Mouse (Mus musculus): Measurements from ENCODE around the gene Tnfaip8l2.
"Not testable (repeated sequence)": the region's sequence is repeated elsewhere in the genome, so short reads cannot be mapped to it uniquely, and the experiment has no call there.

The Tnfaip8l2 gene

GRCm38 (mm10) chr3:95159987-95160963 is 18.1 kb upstream of the Tnfaip8l2 start, which contains the start of gene Sema6c:
TSS of gene Sema6c (plus strand) at chr3:95160457.
- DNase-seq (ENCODE audit: low read depth, low spot score), result peak; percentile 84

GRCm38 (mm10) chr3:95159511-95159986 is 17.4 kb upstream of the Tnfaip8l2 start:
- DNase-seq (ENCODE audit: low read depth, low spot score), result no peak

GRCm38 (mm10) chr3:95153874-95154273 is 11.7 kb upstream of the Tnfaip8l2 start:
- peak; percentile 81 for DNase-seq (ENCODE audit: low read depth, low spot score)

DNA sequence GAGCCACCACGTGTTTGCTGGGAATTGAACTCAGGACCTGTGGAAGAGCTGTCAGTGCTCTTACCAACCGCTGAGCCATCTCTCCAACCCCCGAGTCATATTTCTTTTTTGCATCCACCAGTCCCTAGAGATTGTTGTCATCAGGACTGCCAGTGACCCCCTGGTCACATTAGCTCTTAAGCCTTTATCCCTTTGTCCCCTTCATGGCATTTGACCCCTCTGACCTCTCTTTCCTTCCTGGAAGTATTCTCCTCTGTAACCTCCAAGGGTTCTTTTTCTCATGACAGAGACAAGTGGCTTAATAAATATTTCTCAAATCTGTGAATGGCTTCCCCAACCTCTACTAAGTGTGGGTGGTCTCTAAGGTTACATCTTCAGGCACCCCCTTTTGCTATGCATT is 5.8 kb upstream of the Tnfaip8l2 start:
- no peak for DNase-seq (ENCODE audit: low read depth, low spot score)

GRCm38 (mm10) chr3:95142617-95143011 is 454 bp upstream of the Tnfaip8l2 start:
- peak; percentile 80 for DNase-seq (ENCODE audit: low read depth, low spot score)

DNA sequence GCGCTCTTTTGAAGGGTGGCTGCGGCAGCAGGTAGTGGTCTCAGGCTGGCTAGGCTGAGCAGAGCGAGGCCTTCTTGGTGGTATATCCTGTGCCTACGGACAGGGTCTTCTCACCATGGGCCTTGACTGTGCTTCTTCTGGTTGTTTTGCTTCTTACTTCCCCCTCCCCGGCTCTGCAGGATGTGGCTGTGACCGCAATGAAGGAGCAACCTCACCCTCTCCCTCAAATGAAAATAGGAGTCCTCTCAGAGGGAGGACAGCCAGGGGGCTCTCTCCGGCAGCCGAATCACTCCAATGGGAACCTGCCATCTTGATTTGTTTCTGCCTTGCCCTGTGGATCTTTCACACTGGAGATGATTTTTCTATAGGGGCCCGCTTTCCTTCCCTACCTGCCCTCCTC is 686 bp downstream of the Tnfaip8l2 start:
- DNase-seq (ENCODE audit: low read depth, low spot score), result no peak

GRCm38 (mm10) chr3:95140795-95141194 is 1.4 kb downstream of the Tnfaip8l2 start:
- DNase-seq (ENCODE audit: low read depth, low spot score), result no peak

- DNase-seq (ENCODE audit: low read depth, low spot score), result peak; percentile 63
These were observed 1.9 kb downstream of the Tnfaip8l2 start for GRCm38 (mm10) chr3:95140289-95140595.

GRCm38 (mm10) chr3:95139586-95140288 is 2.4 kb downstream of the Tnfaip8l2 start:
- peak; percentile 80 for DNase-seq (ENCODE audit: low read depth, low spot score)

- no peak for DNase-seq (ENCODE audit: low read depth, low spot score)
These were observed 5.8 kb downstream of the Tnfaip8l2 start for GRCm38 (mm10) chr3:95136336-95136735.

DNA sequence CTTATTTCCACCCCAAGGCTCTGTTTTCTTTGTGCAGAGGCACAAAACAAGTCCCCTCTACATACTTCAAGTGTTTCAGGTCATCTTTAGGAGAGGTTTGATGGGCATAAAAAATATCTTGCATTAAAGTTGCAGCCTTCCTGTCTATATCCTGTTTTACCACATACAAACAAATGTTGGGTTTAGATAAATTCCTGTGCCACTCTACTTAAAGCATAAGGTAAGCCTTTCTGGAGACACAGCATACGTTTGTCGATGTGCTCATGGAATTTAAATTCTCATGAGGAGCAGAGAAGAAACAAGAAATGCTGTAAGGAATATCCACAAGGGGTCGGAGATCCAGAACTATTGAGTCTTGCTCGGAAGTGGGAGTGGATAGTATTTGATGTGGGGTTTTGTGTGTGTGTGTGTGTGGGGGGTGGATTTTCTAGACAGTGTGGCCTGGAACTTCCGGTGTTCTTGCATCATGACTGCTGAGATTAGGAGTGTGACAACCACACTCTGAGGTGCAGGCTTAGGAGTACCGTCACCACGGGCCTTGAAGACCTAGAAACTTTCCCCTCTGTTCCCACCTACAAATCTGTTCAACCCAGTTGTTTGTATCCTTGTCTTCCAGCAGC is 6.6 kb downstream of the Tnfaip8l2 start:
- DNase-seq (ENCODE audit: low read depth, low spot score), result no peak

DNA sequence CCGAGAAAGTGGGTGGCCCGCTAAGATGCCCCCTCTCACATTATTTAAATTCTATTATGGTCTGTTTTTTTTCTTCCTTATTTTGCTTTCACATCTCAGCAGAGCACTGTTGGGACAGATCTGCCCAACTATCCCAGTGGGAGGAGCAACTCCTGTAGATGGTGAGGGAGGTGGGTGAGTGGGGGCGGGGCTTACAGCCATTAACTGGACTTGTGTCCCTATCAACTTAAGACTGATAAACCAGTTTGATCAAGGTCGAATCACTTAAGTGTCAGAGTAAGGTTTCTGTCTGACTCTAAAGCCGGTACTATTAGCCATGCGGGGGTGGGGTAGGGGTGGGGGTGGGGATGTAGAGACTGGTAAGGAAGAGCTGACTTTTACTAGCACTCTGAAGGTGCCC is 7.1 kb downstream of the Tnfaip8l2 start:
- DNase-seq (ENCODE audit: low read depth, low spot score), result peak; percentile 84

DNA sequence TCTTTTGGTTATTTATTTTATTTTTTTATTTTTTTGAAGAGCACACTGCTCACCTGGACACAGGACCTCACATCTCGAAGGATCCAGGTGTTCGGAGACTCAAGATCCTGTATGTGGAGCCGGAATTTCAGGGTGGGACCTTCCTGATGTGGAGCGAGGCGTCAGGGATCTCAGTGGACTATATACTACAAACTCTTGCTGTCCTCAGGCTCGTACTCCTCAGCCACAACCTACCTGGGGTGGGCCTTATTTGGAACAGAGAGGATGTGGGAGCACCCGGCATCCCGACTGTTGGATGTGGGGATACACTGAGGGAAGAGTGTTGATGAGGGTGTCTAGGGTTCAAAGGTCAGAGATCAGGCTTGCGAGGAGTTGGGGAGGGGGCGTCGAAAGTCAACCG is 8.0 kb downstream of the Tnfaip8l2 start:
- DNase-seq (ENCODE audit: low read depth, low spot score), result not testable (repeated sequence)

DNA sequence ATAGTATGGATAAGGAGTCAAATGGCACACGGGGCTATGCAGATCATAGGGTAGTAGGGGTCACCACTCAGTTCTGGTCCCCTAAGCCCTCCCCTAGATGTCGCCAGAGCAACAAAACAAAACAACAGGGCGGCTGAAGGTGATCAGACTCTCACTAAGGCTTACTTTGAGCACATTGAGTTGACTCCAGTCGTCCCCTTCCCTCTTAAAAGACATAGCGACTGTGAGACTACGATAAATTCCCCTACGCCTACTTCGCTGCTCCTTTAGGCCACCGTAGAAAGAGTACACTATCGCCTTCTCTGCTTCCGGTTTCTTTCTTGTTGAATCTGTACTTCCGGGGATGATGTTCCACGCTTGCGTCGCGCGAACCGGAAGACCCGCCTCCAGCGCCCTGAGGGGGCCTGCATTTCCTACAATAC is 8.5 kb downstream of the Tnfaip8l2 start, which contains the start of the genes Scnm1 and Lysmd1:
Gene Scnm1, minus strand, starts transcription at position 332 of the 422 bp plus-strand sequence.
Gene Lysmd1, plus strand, starts transcription at position 409 of the 422 bp plus-strand sequence.
- DNase-seq (ENCODE audit: low read depth, low spot score), result peak; percentile 95

- no peak for DNase-seq (ENCODE audit: low read depth, low spot score)
These were observed 9.0 kb downstream of the Tnfaip8l2 start for GRCm38 (mm10) chr3:95133176-95133575.

DNA sequence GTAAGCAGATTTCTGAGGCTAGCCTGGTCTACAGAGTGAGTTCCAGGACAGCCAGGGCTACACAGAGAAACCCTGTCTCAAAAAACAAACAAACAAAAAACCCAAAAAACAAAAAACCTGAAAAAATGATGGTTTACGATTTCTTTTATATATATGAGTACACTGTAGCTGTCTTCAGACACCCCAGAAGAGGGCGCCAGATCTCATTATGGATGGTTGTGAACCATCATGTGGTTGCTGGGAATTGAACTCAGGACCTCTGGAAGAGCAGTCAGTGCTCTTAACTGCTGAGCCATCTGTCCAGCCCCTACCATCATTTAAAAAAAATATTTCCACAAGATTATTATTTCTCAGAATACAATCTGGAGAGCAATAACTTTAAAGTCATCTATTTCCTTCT is 9.8 kb downstream of the Tnfaip8l2 start:
- not testable (repeated sequence) for DNase-seq (ENCODE audit: low read depth, low spot score)

GRCm38 (mm10) chr3:95130081-95130480 is 12.1 kb downstream of the Tnfaip8l2 start:
- DNase-seq (ENCODE audit: low read depth, low spot score), result no peak

- no peak for DNase-seq (ENCODE audit: low read depth, low spot score)
These were observed 12.9 kb downstream of the Tnfaip8l2 start for GRCm38 (mm10) chr3:95129226-95129651.

- DNase-seq (ENCODE audit: low read depth, low spot score), result no peak
These were observed 17.2 kb downstream of the Tnfaip8l2 start for GRCm38 (mm10) chr3:95124972-95125371.

GRCm38 (mm10) chr3:95124246-95124645 is 17.9 kb downstream of the Tnfaip8l2 start, which contains the start of gene Tmod4:
TSS of gene Tmod4 (plus strand) at chr3:95124476.
- DNase-seq (ENCODE audit: low read depth, low spot score), result peak; percentile 62

- no peak for DNase-seq (ENCODE audit: low read depth, low spot score)
These were observed 20.6 kb downstream of the Tnfaip8l2 start for GRCm38 (mm10) chr3:95121580-95121979.

DNA sequence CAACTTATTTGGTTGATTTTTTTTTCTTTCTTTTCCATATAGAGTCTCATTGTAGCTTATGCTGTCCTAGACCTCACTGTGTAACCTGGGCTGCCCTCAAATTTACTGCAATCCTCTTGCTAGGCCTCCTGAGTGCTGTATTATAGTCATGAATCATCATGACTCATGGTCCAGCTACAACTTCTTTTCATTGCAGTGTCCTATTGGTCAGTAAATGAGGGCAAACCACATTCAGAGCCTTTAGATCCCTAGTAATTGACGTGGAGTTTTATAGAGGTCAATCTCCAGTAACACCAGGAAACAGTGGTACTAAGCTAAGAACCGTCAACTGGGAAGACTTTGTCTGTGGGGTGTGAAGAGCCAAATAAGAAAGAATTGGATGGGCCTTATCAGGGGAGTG is 24.4 kb downstream of the Tnfaip8l2 start:
- DNase-seq (ENCODE audit: low read depth, low spot score), result no peak

Measured in ES-CJ7 (cell line).